Mouse (Mus musculus) liver, embryonic 14.5 days (tissue): ENCODE results near the gene Prr12.

Experiments
- CTCF ChIP-seq: IDR thresholded peaks from 2 replicates; pipeline ENCODE4 v1.5.1; 2016; ENCODE audit warnings: antibody characterized with exemption, low read depth, control low read depth
- EP300 ChIP-seq: IDR thresholded peaks from 2 replicates; pipeline ENCODE4 v1.6.1; 2016; ENCODE audit warnings: antibody characterized with exemption, low read depth

DNA sequence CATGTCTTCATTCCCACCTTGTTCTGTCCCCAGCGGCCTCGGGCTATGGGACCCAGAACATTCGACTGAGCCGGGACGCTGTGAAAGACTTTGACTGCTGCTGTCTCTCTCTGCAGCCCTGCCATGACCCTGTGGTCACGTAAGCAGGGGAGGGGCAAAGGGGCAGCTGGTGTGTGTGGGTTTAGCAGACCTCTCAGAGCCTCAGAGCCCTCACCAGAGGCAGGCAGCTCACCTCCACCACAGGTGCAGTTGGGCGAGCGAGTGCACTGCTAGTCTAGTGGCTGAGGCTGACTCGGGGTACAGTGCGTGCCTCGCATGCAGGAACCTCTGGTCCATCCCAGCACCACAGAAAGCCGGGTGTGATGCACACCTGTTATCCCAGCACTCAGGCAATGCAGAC lies 21.3 kb upstream of the Prr12 start:
- no peak for TF ChIP-seq CTCF
- TF ChIP-seq EP300, result no peak
